Mouse (Mus musculus): ENCODE measurements around the gene Olfr830. TPM values are rescaled to one million over a fixed set of nuclear protein-coding genes. Genes with fewer than 3 reads are reported as not detected.
"Not testable (repeated sequence)": the region's sequence is repeated elsewhere in the genome, so short reads cannot be mapped to it uniquely, and the experiment has no call there.

The Olfr830 gene
- polyA plus RNA-seq (2015; fragmentation: Nextera tagmentation; extraction: Ambion mirVana): not detected in 2 replicates

DNA sequence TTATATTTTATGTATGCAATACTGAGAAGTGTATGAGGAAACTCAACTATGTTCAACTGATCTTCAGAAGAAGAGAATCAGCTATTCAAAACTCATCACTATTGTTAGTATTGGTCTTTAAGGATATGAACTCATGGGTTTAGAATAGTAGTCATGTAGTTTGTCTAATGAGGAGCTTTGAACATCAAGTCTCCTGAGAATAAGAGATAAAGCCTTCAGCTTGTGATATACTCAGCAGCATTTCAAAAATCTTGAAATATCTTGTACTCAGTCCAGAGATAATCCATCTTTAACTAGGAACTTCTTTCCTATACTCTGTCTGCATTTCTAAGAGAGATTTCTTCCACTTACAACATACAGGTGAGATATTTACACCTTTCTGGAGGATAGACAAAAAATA, at the start of gene Olfr830:
Olfr830 (plus strand) TSS at position 301 of the 400 bp plus-strand sequence.
- Histone ChIP-seq H3K27ac (ENCODE audit: low read length) (no peak within 1 kb of the TSS), H3K4me1 (ENCODE audit: insufficient read depth, low read length) (no peaks in the 10 kb centered on the region), H3K27me3 (ENCODE audit: insufficient read depth, low read length) (no peaks in the 10 kb centered on the region), H3K9me3 (ENCODE audit: low read length) (no peaks in the 10 kb centered on the region), H3K4me3 (ENCODE audit: low read length) (no peak within 1 kb of the TSS), H3K4me2 (replicated peaks; ENCODE audit: low read depth, low read length) (no peak within 1 kb of the TSS), H3K9ac (replicated peaks; ENCODE audit: low read length) (no peak within 1 kb of the TSS), H3K36me3 (ENCODE audit: insufficient read depth, low read length) (no peaks in the 10 kb centered on the region)
- ATAC-seq (ENCODE audit: low FRiP score, low TSS enrichment): no peak

DNA sequence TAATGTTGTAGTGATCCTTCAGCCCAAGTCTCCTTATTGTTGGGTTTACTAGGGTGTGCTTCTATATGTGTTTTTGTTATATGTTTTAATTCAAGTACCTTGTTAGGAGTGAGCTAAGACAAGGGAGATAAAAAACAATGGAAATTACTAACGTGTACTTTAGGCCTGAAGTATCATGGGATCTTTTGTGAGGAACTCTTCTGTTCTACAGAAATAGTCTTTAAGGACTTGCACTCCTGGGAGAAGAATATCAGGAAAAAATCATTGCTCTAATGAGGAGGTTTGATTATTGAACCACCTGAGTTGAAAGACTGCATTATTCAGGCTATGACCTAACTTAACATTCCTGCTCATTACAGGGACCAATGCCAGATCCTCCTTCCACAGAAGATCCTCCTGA, 19.9 kb upstream of the Olfr830 start, which contains the start of gene Olfr829:
Olfr829 (plus strand) TSS at position 301 of the 400 bp plus-strand sequence.
- WGBS: 80% methylated on average over 1 of the region's 1 CpGs
- no peaks in the 10 kb centered on the region for H3K4me1 ChIP-seq (ENCODE audit: insufficient read depth, low read length)
- H3K9me3 ChIP-seq (ENCODE audit: low read length): no peaks in the 10 kb centered on the region
- no peak within 1 kb of the TSS for H3K27ac ChIP-seq (ENCODE audit: low read length)
- H3K9ac ChIP-seq (replicated peaks; ENCODE audit: low read length): no peak within 1 kb of the TSS
- no peaks in the 10 kb centered on the region for H3K27me3 ChIP-seq (ENCODE audit: insufficient read depth, low read length)
- no peak within 1 kb of the TSS for H3K4me2 ChIP-seq (replicated peaks; ENCODE audit: low read depth, low read length)
- H3K4me3 ChIP-seq (ENCODE audit: low read length): no peak within 1 kb of the TSS
- no peak for ATAC-seq (ENCODE audit: low FRiP score, low TSS enrichment)
- H3K36me3 ChIP-seq (ENCODE audit: insufficient read depth, low read length): no peaks in the 10 kb centered on the region

DNA sequence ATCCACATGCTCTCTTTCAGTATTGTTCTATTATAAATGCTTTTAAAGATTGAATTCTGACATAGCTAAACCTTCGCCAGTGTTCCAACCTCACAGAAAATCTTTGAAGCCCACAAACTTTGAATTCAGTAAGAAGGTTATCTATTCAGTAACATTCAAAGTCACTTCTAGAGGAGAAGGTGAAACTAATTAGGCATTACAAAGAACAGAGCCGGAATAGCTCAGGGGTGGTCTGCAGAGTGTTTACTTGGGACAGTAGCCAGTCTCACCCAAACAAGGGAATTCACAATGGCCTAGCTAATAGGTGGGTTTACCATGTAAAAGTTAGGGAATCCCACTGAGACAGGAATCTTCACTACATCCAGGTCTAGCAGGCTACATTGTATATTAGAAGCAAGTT, 33.2 kb downstream of the Olfr830 start:
- H3K4me1 ChIP-seq (ENCODE audit: insufficient read depth, low read length); ATAC-seq (ENCODE audit: low FRiP score, low TSS enrichment); H3K9ac ChIP-seq (replicated peaks; ENCODE audit: low read length); H3K27ac ChIP-seq (ENCODE audit: low read length); H3K9me3 ChIP-seq (ENCODE audit: low read length); H3K4me3 ChIP-seq (ENCODE audit: low read length); H3K27me3 ChIP-seq (ENCODE audit: insufficient read depth, low read length); H3K36me3 ChIP-seq (ENCODE audit: insufficient read depth, low read length); H3K4me2 ChIP-seq (replicated peaks; ENCODE audit: low read depth, low read length): not testable (repeated sequence)
- WGBS: 82% methylated on average over 2 of the region's 2 CpGs

DNA sequence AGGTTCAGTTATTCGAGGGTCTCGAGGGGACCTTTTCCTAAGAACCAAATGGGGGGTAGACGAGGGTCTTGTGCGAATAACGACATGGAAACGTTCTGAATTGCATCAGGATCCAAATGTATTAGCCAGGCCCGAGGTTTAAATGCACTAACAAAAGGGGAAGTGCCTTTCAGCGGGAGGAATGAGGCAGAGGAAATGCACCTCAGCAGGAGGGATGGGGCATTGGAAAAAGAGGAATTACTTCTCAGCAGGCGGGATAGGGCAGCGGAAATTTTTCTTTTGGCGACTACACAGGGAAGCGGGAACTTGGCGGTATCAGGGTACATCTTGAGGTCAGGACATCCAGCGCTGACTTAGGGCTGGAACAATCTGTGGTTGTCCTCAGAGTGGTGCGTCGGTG, 53.4 kb downstream of the Olfr830 start:
- not testable (repeated sequence) for H3K4me3 ChIP-seq (ENCODE audit: low read length); H3K4me1 ChIP-seq (ENCODE audit: insufficient read depth, low read length); H3K9ac ChIP-seq (replicated peaks; ENCODE audit: low read length); H3K9me3 ChIP-seq (ENCODE audit: low read length); H3K27ac ChIP-seq (ENCODE audit: low read length); H3K4me2 ChIP-seq (replicated peaks; ENCODE audit: low read depth, low read length); H3K36me3 ChIP-seq (ENCODE audit: insufficient read depth, low read length); H3K27me3 ChIP-seq (ENCODE audit: insufficient read depth, low read length); ATAC-seq (ENCODE audit: low FRiP score, low TSS enrichment)
- 90% methylated on average over 16 of the region's 16 CpGs for WGBS

Other genes with a start within 250 kb of the Olfr830 start
- gene Muc16, start 200.2 kb upstream of the Olfr830 start, polyA plus RNA-seq (2015; fragmentation: Nextera tagmentation; extraction: Ambion mirVana): 0.13 and 0.39 TPM in 2 replicates
- not detected in 2 replicates for gene Olfr24, start 110.7 kb upstream of the Olfr830 start, polyA plus RNA-seq (2015; fragmentation: Nextera tagmentation; extraction: Ambion mirVana)
- not detected in 2 replicates for gene Olfr828, start 55.2 kb upstream of the Olfr830 start, polyA plus RNA-seq (2015; fragmentation: Nextera tagmentation; extraction: Ambion mirVana)
- 0.15 TPM in 1 of 2 replicates, not detected in the other for gene Olfr829, start 19.8 kb upstream of the Olfr830 start, polyA plus RNA-seq (2015; fragmentation: Nextera tagmentation; extraction: Ambion mirVana)
- not detected in 2 replicates for gene Olfr832, start 62.4 kb downstream of the Olfr830 start, polyA plus RNA-seq (2015; fragmentation: Nextera tagmentation; extraction: Ambion mirVana)
- gene Olfr834, start 113.3 kb downstream of the Olfr830 start, polyA plus RNA-seq (2015; fragmentation: Nextera tagmentation; extraction: Ambion mirVana): not detected in 2 replicates
- not detected in 2 replicates for gene Olfr835, start 158.0 kb downstream of the Olfr830 start, polyA plus RNA-seq (2015; fragmentation: Nextera tagmentation; extraction: Ambion mirVana)
- not detected in 2 replicates for gene Olfr836, start 245.7 kb downstream of the Olfr830 start, polyA plus RNA-seq (2015; fragmentation: Nextera tagmentation; extraction: Ambion mirVana)